8 mouse cellular contexts compared by ENCODE assay signal in genomic region chr2:30660613-30660991, GRCm38 (mm10).
A peak's percentile ranks its signal among the peaks of the same experiment; 100 is the strongest.
DNase-seq lines count a peak whose midpoint lies in the region; ATAC-seq lines count a peak whose summit lies in the region.

No protein-coding gene starts in this region.

- peak overlapping the region; percentile 100 for H3K27ac ChIP-seq in hindbrain, embryonic 14.5 days
- peak overlapping the region; percentile 94 for H3K27ac ChIP-seq in neural tube, embryonic 12.5 days

- H3K9me3 ChIP-seq in megakaryocyte, embryonic 14.5 days, result no peaks in the 10 kb centered on the region
- H3K9me3 ChIP-seq in hindbrain, embryonic 14.5 days (ENCODE audit: control insufficient read depth, low read length), result no peaks in the 10 kb centered on the region
- H3K9me3 ChIP-seq in neural tube, embryonic 12.5 days, result no peaks in the 10 kb centered on the region

- H3K4me1 ChIP-seq in megakaryocyte, embryonic 14.5 days, result peaks cover 80% of the 10 kb centered on the region
- peaks cover 54% of the 10 kb centered on the region for H3K4me1 ChIP-seq in hindbrain, embryonic 14.5 days (replicated peaks; ENCODE audit: control insufficient read depth, insufficient read depth, low read length)
- H3K4me1 ChIP-seq in neural tube, embryonic 12.5 days, result peaks cover 59% of the 10 kb centered on the region

- no peak for ATAC-seq in cerebellum, adult (ENCODE audit: insufficient number of reproducible peaks, low FRiP score, low TSS enrichment)
- ATAC-seq in megakaryocyte, adult 5-6 weeks (ENCODE audit: poor library complexity, severe bottlenecking), result no peak
- ATAC-seq in hindbrain, embryonic 14.5 days (ENCODE audit: low FRiP score), result peak; percentile 5; the same call in 1 of the 2 replicates
- peak; percentile 56 for ATAC-seq in neural tube, embryonic 12.5 days (ENCODE audit: low FRiP score, low read depth)

- no peaks in the 10 kb centered on the region for H3K36me3 ChIP-seq in megakaryocyte, embryonic 14.5 days (replicated peaks; ENCODE audit: low read length)
- no peaks in the 10 kb centered on the region for H3K36me3 ChIP-seq in hindbrain, embryonic 14.5 days (replicated peaks; ENCODE audit: control insufficient read depth, insufficient read depth)
- H3K36me3 ChIP-seq in neural tube, embryonic 12.5 days, result no peaks in the 10 kb centered on the region

- H3K9ac ChIP-seq in hindbrain, embryonic 14.5 days, result peak overlapping the region; percentile 69; the same call in 1 of the 2 replicates
- H3K9ac ChIP-seq in neural tube, embryonic 12.5 days, result peak overlapping the region; percentile 48

- peaks cover 8% of the 10 kb centered on the region for H3K27me3 ChIP-seq in megakaryocyte, embryonic 14.5 days (replicated peaks)
- no peaks in the 10 kb centered on the region for H3K27me3 ChIP-seq in hindbrain, embryonic 14.5 days (ENCODE audit: control insufficient read depth, insufficient read depth, low read length)
- H3K27me3 ChIP-seq in neural tube, embryonic 12.5 days (replicated peaks), result peaks cover 18% of the 10 kb centered on the region; the same call in 1 of the 2 replicates

- 2% methylated on average over 10 of the region's 10 CpGs for WGBS in hindbrain, embryonic 14.5 days
- 3% methylated on average over 10 of the region's 10 CpGs for WGBS in neural tube, embryonic 12.5 days

- peak; percentile 86 to 94 for DNase-seq in cerebellum, postnatal 10 days
- DNase-seq in hindbrain, embryonic 14.5 days (ENCODE audit: low spot score), result no peak
- no peak for DNase-seq in urinary bladder, postnatal 36 days (ENCODE audit: low spot score in 2 of 2)
- no peak for DNase-seq in spleen, adult 18-20 months

- H3K4me2 ChIP-seq in hindbrain, embryonic 14.5 days (replicated peaks), result no peak overlapping the region
- peak overlapping the region; percentile 38 for H3K4me2 ChIP-seq in neural tube, embryonic 12.5 days (replicated peaks)

- H3K4me3 ChIP-seq in megakaryocyte, embryonic 14.5 days (replicated peaks), result peak overlapping the region; percentile 42
- no peak overlapping the region for H3K4me3 ChIP-seq in hindbrain, embryonic 14.5 days (replicated peaks; ENCODE audit: low read length)
- H3K4me3 ChIP-seq in neural tube, embryonic 12.5 days, result no peak overlapping the region

Comparison
In these comparisons a context has a peak if more than half of its experiments do, and no peak if none do; other contexts are left out.
1. DNase-seq: peak in cerebellum, postnatal 10 days (2 of 2); none in hindbrain, embryonic 14.5 days (single experiment), urinary bladder, postnatal 36 days (0 of 2) and spleen, adult 18-20 months (0 of 2).
2. ATAC-seq: peak in hindbrain, embryonic 14.5 days (single experiment) and neural tube, embryonic 12.5 days (single experiment); none in cerebellum, adult (single experiment) and megakaryocyte, adult 5-6 weeks (single experiment).